Mouse (Mus musculus): ENCODE data around the gene Xrcc1. TPM values are rescaled to one million over a fixed set of nuclear protein-coding genes. Genes with fewer than 3 reads are reported as not detected.
"Not testable (repeated sequence)": the region's sequence is repeated elsewhere in the genome, so short reads cannot be mapped to it uniquely, and the experiment has no call there.

Xrcc1 gene
- 20.7 and 22.5 TPM in 2 replicates for polyA plus RNA-seq (2012; ENCODE audit: insufficient read depth, insufficient read length, missing spikeins)

GRCm38 (mm10) chr7:24546068-24546614 is at the start of gene Xrcc1, which contains the start of gene Pinlyp:
Gene Xrcc1, plus strand, starts transcription at chr7:24546289.
Gene Pinlyp, minus strand, starts transcription at chr7:24546118.
- Histone ChIP-seq H3K4me3 (ENCODE audit: insufficient read depth, low read depth, low read length) (peak within 1 kb of the TSS; percentile 81), H3K27ac (replicated peaks; ENCODE audit: low read depth, low read length) (peak within 1 kb of the TSS; percentile 64), H3K4me1 (ENCODE audit: control insufficient read depth, insufficient read depth, insufficient read length, low read length) (no peaks in the 10 kb centered on the region; the same call in 1 of the 2 replicates)

GRCm38 (mm10) chr7:24499856-24500577 is 46.1 kb upstream of the Xrcc1 start:
- Histone ChIP-seq H3K4me3 (ENCODE audit: insufficient read depth, low read depth, low read length) (no peak overlapping the region; the same call in 1 of the 2 replicates), H3K4me1 (ENCODE audit: control insufficient read depth, insufficient read depth, insufficient read length, low read length) (no peaks in the 10 kb centered on the region), H3K27ac (replicated peaks; ENCODE audit: low read depth, low read length) (no peak overlapping the region)

GRCm38 (mm10) chr7:24500929-24501328 is 45.2 kb upstream of the Xrcc1 start:
- peaks cover 5% of the 10 kb centered on the region; the same call in 1 of the 2 replicates for H3K4me1 ChIP-seq (ENCODE audit: control insufficient read depth, insufficient read depth, insufficient read length, low read length)
- no peak overlapping the region for H3K4me3 ChIP-seq (ENCODE audit: insufficient read depth, low read depth, low read length)
- no peak overlapping the region for H3K27ac ChIP-seq (replicated peaks; ENCODE audit: low read depth, low read length)

GRCm38 (mm10) chr7:24501492-24501891 is 44.6 kb upstream of the Xrcc1 start:
- Histone ChIP-seq H3K27ac (replicated peaks; ENCODE audit: low read depth, low read length) (no peak overlapping the region), H3K4me3 (ENCODE audit: insufficient read depth, low read depth, low read length) (no peak overlapping the region), H3K4me1 (ENCODE audit: control insufficient read depth, insufficient read depth, insufficient read length, low read length) (peaks cover 5% of the 10 kb centered on the region; the same call in 1 of the 2 replicates)

- H3K4me3 ChIP-seq (ENCODE audit: insufficient read depth, low read depth, low read length), result no peak overlapping the region
- H3K4me1 ChIP-seq (ENCODE audit: control insufficient read depth, insufficient read depth, insufficient read length, low read length), result peaks cover 5% of the 10 kb centered on the region; the same call in 1 of the 2 replicates
- H3K27ac ChIP-seq (replicated peaks; ENCODE audit: low read depth, low read length), result no peak overlapping the region
Measured at GRCm38 (mm10) chr7:24504004-24504403, 42.1 kb upstream of the Xrcc1 start.

- H3K27ac ChIP-seq (replicated peaks; ENCODE audit: low read depth, low read length), result no peak overlapping the region
- no peak overlapping the region for H3K4me3 ChIP-seq (ENCODE audit: insufficient read depth, low read depth, low read length)
- peaks cover 5% of the 10 kb centered on the region; the same call in 1 of the 2 replicates for H3K4me1 ChIP-seq (ENCODE audit: control insufficient read depth, insufficient read depth, insufficient read length, low read length)
Measured at GRCm38 (mm10) chr7:24504868-24505267, 41.2 kb upstream of the Xrcc1 start.

- H3K27ac ChIP-seq (replicated peaks; ENCODE audit: low read depth, low read length), result peak overlapping the region; percentile 5; the same call in 1 of the 2 replicates
- H3K4me1 ChIP-seq (ENCODE audit: control insufficient read depth, insufficient read depth, insufficient read length, low read length), result peaks cover 5% of the 10 kb centered on the region; the same call in 1 of the 2 replicates
- peak overlapping the region; percentile 27; the same call in 1 of the 2 replicates for H3K4me3 ChIP-seq (ENCODE audit: insufficient read depth, low read depth, low read length)
Measured at GRCm38 (mm10) chr7:24505447-24506064, 40.5 kb upstream of the Xrcc1 start.

GRCm38 (mm10) chr7:24506065-24506459 is 40.0 kb upstream of the Xrcc1 start:
- Histone ChIP-seq H3K4me3 (ENCODE audit: insufficient read depth, low read depth, low read length) (peak overlapping the region; percentile 27; the same call in 1 of the 2 replicates), H3K27ac (replicated peaks; ENCODE audit: low read depth, low read length) (peak overlapping the region; percentile 5; the same call in 1 of the 2 replicates), H3K4me1 (ENCODE audit: control insufficient read depth, insufficient read depth, insufficient read length, low read length) (peaks cover 5% of the 10 kb centered on the region; the same call in 1 of the 2 replicates)

GRCm38 (mm10) chr7:24506476-24506837 is 39.6 kb upstream of the Xrcc1 start:
- H3K4me1 ChIP-seq (ENCODE audit: control insufficient read depth, insufficient read depth, insufficient read length, low read length), result peaks cover 5% of the 10 kb centered on the region; the same call in 1 of the 2 replicates
- H3K27ac ChIP-seq (replicated peaks; ENCODE audit: low read depth, low read length), result 0 out of 2 replicates have a peak overlapping the region, but pooled peaks have one; percentile 89
- peak overlapping the region; percentile 98 for H3K4me3 ChIP-seq (ENCODE audit: insufficient read depth, low read depth, low read length)

GRCm38 (mm10) chr7:24506838-24507725 is 39.0 kb upstream of the Xrcc1 start, which contains the start of gene Zfp428:
Gene Zfp428, plus strand, starts transcription at chr7:24507006.
- Histone ChIP-seq H3K27ac (replicated peaks; ENCODE audit: low read depth, low read length) (peak within 1 kb of the TSS; percentile 89), H3K4me1 (ENCODE audit: control insufficient read depth, insufficient read depth, insufficient read length, low read length) (peaks cover 5% of the 10 kb centered on the region; the same call in 1 of the 2 replicates), H3K4me3 (ENCODE audit: insufficient read depth, low read depth, low read length) (peak within 1 kb of the TSS; percentile 98)

GRCm38 (mm10) chr7:24507726-24508114 is 38.4 kb upstream of the Xrcc1 start:
- Histone ChIP-seq H3K27ac (replicated peaks; ENCODE audit: low read depth, low read length) (peak overlapping the region; percentile 41), H3K4me3 (ENCODE audit: insufficient read depth, low read depth, low read length) (peak overlapping the region; percentile 98), H3K4me1 (ENCODE audit: control insufficient read depth, insufficient read depth, insufficient read length, low read length) (peaks cover 5% of the 10 kb centered on the region; the same call in 1 of the 2 replicates)

- no peak within 1 kb of the TSS for H3K4me3 ChIP-seq (ENCODE audit: insufficient read depth, low read depth, low read length)
- H3K4me1 ChIP-seq (ENCODE audit: control insufficient read depth, insufficient read depth, insufficient read length, low read length), result no peaks in the 10 kb centered on the region
- H3K27ac ChIP-seq (replicated peaks; ENCODE audit: low read depth, low read length), result no peak within 1 kb of the TSS
Measured at GRCm38 (mm10) chr7:24512355-24512754, 33.7 kb upstream of the Xrcc1 start, which contains the start of gene AC161166.1. Gene AC161166.1, minus strand, starts transcription at chr7:24512455.

- H3K4me1 ChIP-seq (ENCODE audit: control insufficient read depth, insufficient read depth, insufficient read length, low read length); H3K27ac ChIP-seq (replicated peaks; ENCODE audit: low read depth, low read length); H3K4me3 ChIP-seq (ENCODE audit: insufficient read depth, low read depth, low read length): not testable (repeated sequence)
Measured at GRCm38 (mm10) chr7:24516319-24516718, 29.8 kb upstream of the Xrcc1 start.

GRCm38 (mm10) chr7:24517077-24517476 is 29.0 kb upstream of the Xrcc1 start:
- Histone ChIP-seq H3K4me1 (ENCODE audit: control insufficient read depth, insufficient read depth, insufficient read length, low read length) (no peaks in the 10 kb centered on the region), H3K4me3 (ENCODE audit: insufficient read depth, low read depth, low read length) (no peak overlapping the region), H3K27ac (replicated peaks; ENCODE audit: low read depth, low read length) (no peak overlapping the region)
